Mouse (Mus musculus) splenic B cell, adult 2 months (primary cell): ENCODE measurements around the gene Izumo4.

ENCODE experiments used
- DNase-seq: peaks from one replicate; pipeline ENCODE4 v3.0.0-alpha.2; 2011; ENCODE audit warnings: low read depth, low spot score
- H3K27me3 ChIP-seq: 2 replicates; pipeline ENCODE4 v1.6.1; 2012; ENCODE audit warnings: mild to moderate bottlenecking, low read length, moderate library complexity, mixed read lengths; ENCODE audit not compliant: control insufficient read depth, poor library complexity, insufficient read depth, severe bottlenecking
- H3K36me3 ChIP-seq: 2 replicates; pipeline ENCODE4 v1.6.1; 2012; ENCODE audit warnings: mild to moderate bottlenecking, low read length, moderate library complexity, mixed read lengths; ENCODE audit not compliant: control insufficient read depth, poor library complexity, insufficient read depth, severe bottlenecking

Gene Izumo4

DNA sequence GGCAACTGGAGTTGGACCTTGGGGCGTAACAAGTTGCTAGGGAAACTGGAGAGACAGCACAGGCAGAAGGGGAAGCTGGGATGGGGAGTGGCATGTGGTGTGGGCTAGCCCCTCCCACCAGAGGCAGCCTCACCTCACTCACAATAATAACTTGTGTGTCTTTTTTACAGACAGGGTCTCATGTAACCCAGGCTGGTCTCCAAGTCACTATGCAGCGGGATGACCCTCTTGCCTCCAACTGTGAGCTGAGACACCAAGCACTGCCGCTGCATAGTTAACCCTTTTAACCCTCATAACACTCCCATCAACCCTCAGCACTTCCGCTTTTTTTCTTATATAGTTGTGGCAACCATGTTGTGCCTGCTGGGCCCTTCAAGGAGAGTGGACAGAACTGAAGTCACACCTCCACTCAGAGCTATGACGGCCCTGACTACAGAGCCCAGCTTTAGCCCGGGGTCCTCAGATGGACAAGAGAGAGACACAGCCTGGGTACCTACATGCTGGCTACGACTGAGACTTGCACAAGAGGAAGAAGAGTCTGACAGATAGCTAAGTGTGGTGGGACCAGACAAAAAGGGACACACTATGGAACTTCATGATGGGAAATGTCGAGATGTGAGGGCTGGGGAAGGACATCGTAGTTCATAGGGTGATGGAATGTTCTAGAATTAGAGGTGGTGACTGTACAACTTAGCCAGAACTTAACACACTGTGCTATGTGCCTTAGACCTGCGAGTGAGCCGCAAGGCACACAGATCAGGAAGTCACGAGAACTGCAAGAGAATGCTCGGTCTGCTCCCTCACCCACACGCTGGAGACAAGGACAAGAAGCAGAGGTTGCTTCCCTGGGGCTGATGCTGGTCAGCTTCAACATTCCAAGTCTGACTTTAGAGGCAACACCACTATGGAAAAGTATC is 9.5 kb upstream of the Izumo4 start:
- no peaks in the 10 kb centered on the region for H3K27me3 ChIP-seq
- peaks cover 15% of the 10 kb centered on the region for H3K36me3 ChIP-seq
- DNase-seq: peak; percentile 77

- Histone ChIP-seq H3K36me3 (peaks cover 14% of the 10 kb centered on the region), H3K27me3 (no peaks in the 10 kb centered on the region)
- peak; percentile 33 for DNase-seq
Observed at GRCm38 (mm10) chr10:80693401-80694045, 8.5 kb upstream of the Izumo4 start.

- peak; percentile 58 for DNase-seq
- H3K27me3 ChIP-seq: no peaks in the 10 kb centered on the region
- peaks cover 11% of the 10 kb centered on the region for H3K36me3 ChIP-seq
Observed at GRCm38 (mm10) chr10:80694159-80694938, 7.6 kb upstream of the Izumo4 start.

GRCm38 (mm10) chr10:80695186-80695585 is 6.8 kb upstream of the Izumo4 start:
- DNase-seq: peak; percentile 95
- H3K36me3 ChIP-seq: peaks cover 7% of the 10 kb centered on the region

GRCm38 (mm10) chr10:80695801-80696501 is 6.0 kb upstream of the Izumo4 start:
- DNase-seq: peak; percentile 84
- Histone ChIP-seq H3K36me3 (peaks cover 4% of the 10 kb centered on the region), H3K27me3 (no peaks in the 10 kb centered on the region)

More at GRCm38 (mm10) chr10:80695186-80695585, 6.8 kb upstream of the Izumo4 start:
- H3K27me3 ChIP-seq: no peaks in the 10 kb centered on the region

GRCm38 (mm10) chr10:80696502-80697392 is 5.2 kb upstream of the Izumo4 start:
- Histone ChIP-seq H3K27me3 (no peaks in the 10 kb centered on the region), H3K36me3 (peaks cover 4% of the 10 kb centered on the region)
- DNase-seq: peak; percentile 28

DNA sequence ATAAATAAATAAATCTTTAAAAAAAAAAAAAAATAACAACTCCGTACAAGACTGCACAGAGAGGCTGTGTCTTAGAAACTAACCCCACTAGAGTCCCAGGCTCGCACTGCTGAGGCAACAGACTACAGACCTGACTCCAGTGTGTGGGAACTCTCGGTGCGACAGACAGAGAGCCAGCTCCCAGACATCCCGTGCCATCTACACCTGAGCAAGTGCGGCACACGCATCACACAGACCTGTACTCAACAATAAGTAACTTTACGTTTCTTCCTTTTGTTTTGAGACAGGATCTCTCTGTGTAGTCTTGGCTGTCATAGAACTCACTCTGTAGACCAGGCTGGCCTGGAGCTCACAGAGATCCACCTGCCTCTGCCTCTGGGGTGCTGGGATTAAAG is 4.6 kb upstream of the Izumo4 start:
- peaks cover 4% of the 10 kb centered on the region for H3K36me3 ChIP-seq
- DNase-seq: no peak

DNA sequence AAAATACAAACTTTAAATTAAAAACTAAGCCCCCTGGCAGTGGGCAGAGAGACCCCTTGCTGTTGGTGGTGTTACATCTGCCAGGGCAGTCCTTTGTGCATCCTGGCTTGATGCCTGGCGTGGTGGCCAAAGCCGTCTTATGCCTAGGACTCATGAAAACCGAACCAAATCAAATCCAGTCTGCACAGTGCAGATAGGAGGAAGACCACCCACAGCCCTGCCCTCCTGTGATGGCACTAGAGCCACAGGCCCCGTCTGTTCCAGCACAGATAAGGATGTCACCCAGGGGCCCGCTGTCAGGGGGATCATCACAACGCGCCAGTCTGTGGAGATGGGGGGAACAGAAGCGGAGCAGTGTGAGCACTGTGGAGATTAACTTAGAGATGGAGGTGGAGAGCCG is 4.2 kb upstream of the Izumo4 start:
- Histone ChIP-seq H3K27me3 (no peaks in the 10 kb centered on the region), H3K36me3 (peaks cover 4% of the 10 kb centered on the region)
- no peak for DNase-seq

More for the DNA sequence above, 4.6 kb upstream of the Izumo4 start:
- H3K27me3 ChIP-seq: no peaks in the 10 kb centered on the region

DNA sequence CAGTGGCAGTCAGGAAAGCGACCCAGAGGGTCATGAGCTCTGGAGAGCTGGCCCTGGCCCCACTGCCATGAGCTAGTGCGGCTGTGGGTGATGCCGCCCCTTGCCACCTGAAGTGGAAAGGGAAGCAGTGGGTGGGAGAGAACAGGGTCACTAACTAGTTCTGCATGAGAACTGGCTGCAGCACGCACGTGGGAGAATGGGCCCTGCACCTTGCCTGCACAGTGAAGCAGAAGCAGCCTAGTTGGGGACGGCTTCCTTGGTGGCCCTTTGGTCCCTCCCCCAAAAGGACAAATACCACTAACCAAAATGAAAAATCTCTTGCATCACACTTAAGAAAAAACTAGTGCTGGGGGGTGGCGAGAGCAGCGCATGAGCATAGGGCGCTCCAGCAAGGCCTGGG is 3.4 kb upstream of the Izumo4 start:
- H3K36me3 ChIP-seq: peaks cover 4% of the 10 kb centered on the region
- no peaks in the 10 kb centered on the region for H3K27me3 ChIP-seq
- DNase-seq: peak; percentile 31

- peaks cover 3% of the 10 kb centered on the region for H3K36me3 ChIP-seq
- no peaks in the 10 kb centered on the region for H3K27me3 ChIP-seq
- DNase-seq: peak; percentile 29
Observed at GRCm38 (mm10) chr10:80700038-80700504, 1.9 kb upstream of the Izumo4 start.

GRCm38 (mm10) chr10:80700732-80701131 is 1.3 kb upstream of the Izumo4 start:
- peaks cover 3% of the 10 kb centered on the region for H3K36me3 ChIP-seq
- no peaks in the 10 kb centered on the region for H3K27me3 ChIP-seq
- DNase-seq: peak; percentile 83

- Histone ChIP-seq H3K27me3 (no peaks in the 10 kb centered on the region), H3K36me3 (peaks cover 5% of the 10 kb centered on the region)
- peak; percentile 93 for DNase-seq
Observed at GRCm38 (mm10) chr10:80702536-80703390, 779 bp downstream of the Izumo4 start.

GRCm38 (mm10) chr10:80703643-80704042 is 1.7 kb downstream of the Izumo4 start:
- peaks cover 7% of the 10 kb centered on the region for H3K36me3 ChIP-seq
- H3K27me3 ChIP-seq: no peaks in the 10 kb centered on the region
- DNase-seq: no peak
